Mouse (Mus musculus): ENCODE measurements around the gene Itsn2.

DNA sequence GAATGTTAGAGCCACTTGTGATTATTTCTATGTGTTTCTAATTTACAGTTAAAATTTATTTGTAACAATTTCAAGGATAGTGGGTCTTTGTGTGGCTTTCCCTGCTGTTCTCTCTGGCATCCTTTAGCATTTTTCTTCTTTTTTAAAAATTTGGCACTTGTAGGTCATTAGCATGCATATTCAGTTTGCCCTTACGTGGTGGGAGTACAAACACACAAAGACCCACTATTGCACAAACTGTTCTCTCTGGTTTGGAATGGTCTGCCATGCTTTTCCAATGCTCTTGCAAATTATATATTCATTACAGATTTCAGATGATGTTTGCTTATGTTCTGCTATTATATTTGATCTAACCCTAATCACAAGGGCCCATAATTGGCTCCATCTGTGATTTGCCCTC, 83.9 kb downstream of the Itsn2 start:
- no peak for TF ChIP-seq POLR2A (IDR thresholded peaks at IDR 0.05; ENCODE audit: control insufficient read depth, low read depth, low read length)
- no peak for TF ChIP-seq CTCF (IDR thresholded peaks at IDR 0.05; ENCODE audit: control insufficient read depth, insufficient read depth, insufficient replicate concordance, low read depth, low read length)
